Mouse (Mus musculus) splenic B cell, adult 2 months (primary cell): ENCODE results near the gene Tmem245.

Source experiments
- DNase-seq: peaks from one replicate; pipeline ENCODE4 v3.0.0-alpha.2; 2011; ENCODE audit warnings: low read depth, low spot score
- H3K27me3 ChIP-seq: 2 replicates; pipeline ENCODE4 v1.6.1; 2012; ENCODE audit warnings: mild to moderate bottlenecking, low read length, moderate library complexity, mixed read lengths; ENCODE audit not compliant: control insufficient read depth, poor library complexity, insufficient read depth, severe bottlenecking
- H3K36me3 ChIP-seq: 2 replicates; pipeline ENCODE4 v1.6.1; 2012; ENCODE audit warnings: mild to moderate bottlenecking, low read length, moderate library complexity, mixed read lengths; ENCODE audit not compliant: control insufficient read depth, poor library complexity, insufficient read depth, severe bottlenecking

The Tmem245 gene

DNA sequence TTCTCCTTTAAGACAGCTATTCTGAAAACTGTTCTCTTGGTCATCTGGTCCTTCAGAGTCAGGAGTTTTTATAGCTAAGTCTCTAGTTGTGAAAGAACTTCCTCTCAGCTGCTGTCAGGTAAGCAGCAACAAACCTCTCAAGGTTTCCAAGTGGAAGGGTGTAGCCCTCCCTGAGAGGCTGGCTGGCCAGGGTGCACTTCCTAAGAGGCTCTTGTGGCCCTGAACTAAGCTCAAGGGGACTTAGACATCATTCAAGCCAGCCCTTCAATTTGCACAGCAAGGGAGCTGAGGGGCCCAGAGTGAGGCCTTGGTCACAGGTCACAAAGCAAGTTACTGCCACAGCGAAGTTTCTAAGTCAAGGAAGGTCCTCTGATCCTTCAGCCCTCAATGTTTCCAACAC lies 4.0 kb downstream of the Tmem245 start:
- Histone ChIP-seq H3K27me3 (no peaks in the 10 kb centered on the region), H3K36me3 (no peaks in the 10 kb centered on the region)
- no peak for DNase-seq

DNA sequence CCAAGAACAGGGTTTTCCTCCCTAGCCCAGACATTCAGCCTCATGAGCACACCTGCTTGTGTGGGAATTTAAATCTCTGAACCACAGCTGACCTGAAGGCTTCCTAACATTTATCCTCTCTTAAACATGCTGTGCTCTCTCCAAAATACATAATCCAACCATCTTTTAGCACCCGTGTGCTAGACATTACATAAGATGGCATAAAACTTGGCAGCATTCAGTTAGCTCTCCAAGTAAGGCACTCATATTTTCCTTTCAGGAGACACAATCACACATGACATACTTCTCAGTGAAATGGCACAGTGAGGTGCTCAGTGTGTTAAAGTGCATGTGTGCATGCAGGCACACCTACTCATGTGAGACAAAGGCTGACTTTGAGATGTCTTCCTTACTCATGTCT lies 4.7 kb downstream of the Tmem245 start:
- H3K36me3 ChIP-seq = no peaks in the 10 kb centered on the region
- DNase-seq = no peak
- no peaks in the 10 kb centered on the region for H3K27me3 ChIP-seq

- DNase-seq = no peak
- Histone ChIP-seq H3K27me3 (no peaks in the 10 kb centered on the region), H3K36me3 (no peaks in the 10 kb centered on the region; the same call in 1 of the 2 replicates)
Measured at GRCm38 (mm10) chr4:56941481-56941880, 5.8 kb downstream of the Tmem245 start.

DNA sequence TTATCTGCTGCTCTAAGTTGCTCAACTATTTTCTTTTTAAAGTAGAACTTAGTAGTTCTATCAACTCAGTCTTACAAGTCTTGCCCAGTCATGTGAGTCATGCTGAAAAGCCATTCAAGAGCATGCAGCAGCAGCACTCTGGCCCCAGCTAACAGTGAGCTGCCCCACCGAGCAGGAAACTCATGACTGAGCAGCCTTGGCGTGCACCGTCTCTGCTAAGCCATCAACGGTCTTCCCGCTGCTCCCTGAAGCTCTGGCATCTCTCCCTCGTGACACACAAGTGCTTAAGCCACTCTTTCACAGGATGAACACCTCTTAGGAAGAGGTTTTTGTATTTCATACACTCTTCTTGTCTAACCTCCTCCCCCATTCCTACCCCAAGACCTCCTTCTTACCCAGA lies 10.1 kb downstream of the Tmem245 start:
- H3K36me3 ChIP-seq = no peaks in the 10 kb centered on the region; the same call in none of the 2 replicates
- no peak for DNase-seq
- H3K27me3 ChIP-seq = no peaks in the 10 kb centered on the region

DNA sequence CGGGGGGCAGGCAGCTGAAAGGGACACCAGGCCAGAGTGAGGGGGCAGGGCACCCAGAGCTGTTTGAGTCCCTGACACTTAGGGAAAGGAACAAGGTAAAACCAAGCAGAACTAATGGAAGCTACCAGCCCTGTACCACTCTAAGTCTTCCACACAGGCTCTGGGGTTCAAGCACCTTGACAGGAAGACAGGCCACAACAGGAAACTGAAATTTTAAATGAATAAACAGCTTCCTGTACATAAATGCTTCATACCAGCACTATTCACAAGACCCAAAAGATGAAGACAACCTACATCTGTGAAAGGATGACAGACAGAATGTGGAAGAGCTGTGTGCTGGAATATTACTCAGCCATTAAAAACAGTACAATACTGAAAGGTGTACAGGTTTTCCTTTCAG lies 11.9 kb downstream of the Tmem245 start:
- no peak for DNase-seq
- Histone ChIP-seq H3K27me3 (no peaks in the 10 kb centered on the region), H3K36me3 (no peaks in the 10 kb centered on the region; the same call in none of the 2 replicates)

GRCm38 (mm10) chr4:56933154-56933553 lies 14.1 kb downstream of the Tmem245 start:
- H3K36me3 ChIP-seq = peaks cover 2% of the 10 kb centered on the region
- no peaks in the 10 kb centered on the region for H3K27me3 ChIP-seq
- no peak for DNase-seq

DNA sequence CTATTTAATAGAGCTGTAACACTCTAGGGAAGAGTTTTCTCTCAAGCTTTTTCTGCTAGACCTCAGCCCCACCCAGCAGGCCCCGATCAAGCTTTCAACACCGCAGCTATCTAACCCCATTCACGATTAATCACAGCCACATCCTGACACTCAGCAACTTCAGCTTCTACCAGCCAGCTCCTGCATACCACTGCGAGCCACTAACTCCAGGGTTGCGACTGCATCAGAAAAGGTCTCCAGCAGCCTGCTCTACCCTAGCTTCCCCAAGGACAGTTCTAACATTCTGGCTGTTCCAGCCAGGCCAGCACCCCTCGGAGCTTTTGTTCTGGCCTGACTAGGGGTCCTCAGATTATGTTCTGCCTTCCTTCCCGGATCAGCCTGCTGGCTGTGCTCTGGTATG lies 15.1 kb downstream of the Tmem245 start:
- Histone ChIP-seq H3K27me3 (no peaks in the 10 kb centered on the region), H3K36me3 (peaks cover 2% of the 10 kb centered on the region)
- no peak for DNase-seq

DNA sequence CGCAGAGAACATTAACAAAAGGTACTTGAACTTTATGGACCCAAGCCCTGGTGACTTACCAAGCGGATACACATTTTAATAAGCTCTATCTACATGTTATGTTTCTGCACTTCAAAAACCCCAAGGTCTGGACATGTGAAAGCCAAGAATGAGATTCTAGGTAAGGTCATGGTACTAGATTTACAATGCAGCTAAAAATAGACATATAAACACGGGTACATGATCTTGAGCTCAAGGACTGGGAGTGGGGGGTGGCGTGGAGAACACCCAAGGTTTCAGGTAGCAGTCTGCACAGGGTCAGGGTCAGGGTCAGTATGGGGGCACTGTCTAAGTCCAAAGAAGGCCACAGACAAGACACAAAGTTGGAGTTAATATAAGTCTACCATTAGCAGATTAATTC lies 16.9 kb downstream of the Tmem245 start:
- DNase-seq = no peak
- peaks cover 2% of the 10 kb centered on the region; the same call in 1 of the 2 replicates for H3K36me3 ChIP-seq
- H3K27me3 ChIP-seq = no peaks in the 10 kb centered on the region

DNA sequence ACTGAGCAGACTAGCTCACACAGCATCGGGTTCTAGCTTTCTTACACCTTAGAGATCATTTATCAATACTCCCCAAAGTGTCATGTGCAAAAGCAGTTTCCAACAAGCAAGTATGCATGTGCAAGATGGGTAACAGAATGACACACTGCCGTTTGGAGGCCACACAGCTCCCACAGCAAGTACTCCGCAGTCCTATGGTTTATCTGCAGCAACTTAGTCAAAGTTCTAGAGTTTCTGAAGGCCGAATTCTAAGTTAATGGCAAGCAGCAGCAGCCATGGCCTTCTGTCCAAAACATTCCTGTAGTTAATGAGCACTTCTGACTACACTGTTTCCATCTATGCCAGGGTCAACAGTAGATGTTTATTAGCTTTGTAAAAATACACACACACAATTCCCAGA lies 20.3 kb downstream of the Tmem245 start:
- no peak for DNase-seq
- Histone ChIP-seq H3K36me3 (peaks cover 8% of the 10 kb centered on the region; the same call in 1 of the 2 replicates), H3K27me3 (no peaks in the 10 kb centered on the region)

GRCm38 (mm10) chr4:56922229-56922628 lies 25.0 kb downstream of the Tmem245 start:
- Histone ChIP-seq H3K36me3 (peaks cover 10% of the 10 kb centered on the region), H3K27me3 (no peaks in the 10 kb centered on the region)
- no peak for DNase-seq

DNA sequence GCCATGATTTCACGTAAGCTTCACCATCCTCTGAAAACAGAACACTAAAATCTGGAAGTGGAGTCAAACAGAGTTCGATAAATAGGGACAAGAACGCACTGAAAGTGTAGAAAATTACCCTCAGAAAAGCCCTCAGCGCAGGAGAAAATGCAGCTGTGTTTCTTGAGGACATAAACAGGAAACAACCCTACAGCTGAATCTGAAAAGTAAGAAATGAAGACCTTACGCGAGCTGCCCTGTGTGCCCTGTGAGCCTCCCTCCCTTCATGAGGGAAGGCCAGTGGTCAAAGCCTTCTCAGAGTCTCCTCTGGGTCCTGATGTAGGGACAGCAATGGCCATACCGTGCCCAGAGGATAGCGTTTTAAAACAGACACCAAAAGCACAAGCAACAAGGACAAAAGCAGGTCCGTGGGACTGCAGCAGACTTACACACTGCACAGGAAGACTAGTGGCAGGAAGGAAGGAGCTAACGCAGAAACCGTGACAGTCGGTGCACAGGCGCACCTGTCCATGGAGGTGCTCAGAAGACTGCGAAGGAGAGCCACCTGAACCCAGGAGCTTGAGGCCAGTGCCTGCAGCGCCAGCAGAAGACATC lies 31.4 kb downstream of the Tmem245 start:
- no peaks in the 10 kb centered on the region for H3K27me3 ChIP-seq
- peaks cover 3% of the 10 kb centered on the region for H3K36me3 ChIP-seq
- DNase-seq = peak; percentile 62

DNA sequence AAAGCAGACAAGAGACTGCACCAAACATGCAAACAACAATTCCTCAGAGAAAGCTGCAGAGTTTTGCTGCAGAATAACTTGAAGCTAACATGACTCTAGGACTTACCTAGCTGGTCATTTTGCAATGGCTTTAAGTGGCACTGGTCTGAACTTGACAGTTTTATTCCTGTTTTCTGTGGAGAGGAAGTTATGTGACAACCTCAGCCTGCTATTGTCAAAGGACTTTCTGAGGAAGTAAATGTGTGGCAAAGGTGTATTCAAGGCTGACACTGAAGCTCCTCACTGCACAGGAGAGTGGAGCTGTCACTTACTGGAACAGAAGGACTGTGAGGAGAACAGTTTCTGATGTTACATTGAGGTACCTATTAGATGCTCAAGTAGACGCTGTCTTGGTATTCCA lies 32.5 kb downstream of the Tmem245 start:
- H3K36me3 ChIP-seq = peaks cover 2% of the 10 kb centered on the region
- DNase-seq = peak; percentile 40
- H3K27me3 ChIP-seq = no peaks in the 10 kb centered on the region

DNA sequence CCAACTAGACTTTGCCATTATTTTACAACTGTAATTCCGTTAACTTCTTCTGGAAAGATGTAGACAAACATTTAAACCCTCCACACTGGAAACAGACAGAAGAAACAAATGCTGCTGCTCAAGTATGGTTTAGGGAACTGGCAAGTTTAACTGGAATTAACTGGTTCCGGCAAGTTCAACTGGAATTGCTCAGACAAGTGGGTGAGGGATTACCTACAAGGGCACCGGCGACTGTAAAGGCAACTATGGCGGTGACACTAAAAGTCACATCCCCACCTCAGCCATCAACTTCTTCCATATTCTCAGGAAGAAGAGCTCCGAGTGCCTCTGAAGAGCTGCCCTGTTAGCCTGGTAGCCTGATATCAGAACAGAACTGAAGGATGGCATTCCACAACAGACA lies 32.9 kb downstream of the Tmem245 start:
- Histone ChIP-seq H3K36me3 (peaks cover 2% of the 10 kb centered on the region), H3K27me3 (no peaks in the 10 kb centered on the region)
- DNase-seq = no peak

DNA sequence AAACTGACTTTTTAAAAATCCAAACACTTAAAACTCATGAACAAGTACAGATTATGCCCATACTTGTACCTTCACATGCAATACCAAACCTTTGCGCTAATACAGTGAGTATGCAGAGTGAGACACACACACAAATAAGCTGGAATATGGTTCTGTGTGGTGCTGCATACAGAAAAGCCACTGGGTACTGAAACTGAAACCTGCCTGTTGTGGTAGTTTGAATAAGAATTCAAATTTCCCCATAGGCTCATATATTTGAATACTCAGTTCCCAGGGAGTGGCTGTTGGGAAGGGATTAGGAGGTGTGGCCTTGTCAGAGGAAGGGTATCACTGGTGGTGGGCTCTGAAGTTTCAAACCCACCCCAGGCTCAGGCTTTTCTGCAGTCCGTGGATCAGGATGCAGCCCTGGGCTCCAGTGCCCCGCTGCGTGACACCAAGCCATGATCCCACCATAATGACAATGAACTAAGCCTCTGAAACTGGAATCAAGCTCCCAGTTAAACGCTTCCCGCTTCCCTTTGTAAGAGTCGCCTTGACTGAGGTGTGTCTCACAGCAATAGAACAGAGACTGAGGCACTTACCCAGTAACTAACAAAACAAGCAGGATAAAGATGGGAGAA lies 34.7 kb downstream of the Tmem245 start:
- Histone ChIP-seq H3K36me3 (peaks cover 2% of the 10 kb centered on the region), H3K27me3 (no peaks in the 10 kb centered on the region)
- peak; percentile 19 for DNase-seq

DNA sequence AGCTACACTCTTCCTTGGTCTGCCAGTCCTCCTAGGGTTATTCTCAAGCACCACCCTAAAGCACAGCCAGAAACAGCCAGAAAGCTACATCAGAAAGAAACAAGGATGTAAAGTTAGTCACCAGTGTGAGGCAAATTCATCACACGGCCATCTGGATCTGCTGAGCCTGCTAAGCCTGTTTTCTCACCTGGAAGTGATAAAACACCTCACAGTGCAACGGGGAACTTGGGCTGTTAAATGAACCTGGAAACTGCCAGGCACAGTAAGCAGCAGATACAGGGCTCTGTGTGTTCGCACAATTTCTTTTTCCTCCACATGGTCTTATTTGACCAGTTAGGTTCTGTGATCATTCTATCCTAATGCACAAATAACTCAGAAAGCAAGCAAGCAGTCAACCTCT lies 37.7 kb downstream of the Tmem245 start:
- Histone ChIP-seq H3K36me3 (peaks cover 2% of the 10 kb centered on the region), H3K27me3 (no peaks in the 10 kb centered on the region)
- DNase-seq = no peak

GRCm38 (mm10) chr4:56907671-56908070 lies 39.6 kb downstream of the Tmem245 start:
- no peaks in the 10 kb centered on the region for H3K27me3 ChIP-seq
- peaks cover 2% of the 10 kb centered on the region for H3K36me3 ChIP-seq
- no peak for DNase-seq
